Mouse (Mus musculus): ENCODE results near the gene Gm39566. TPM values are rescaled to one million over a fixed set of nuclear protein-coding genes. Genes with fewer than 3 reads are reported as not detected.

The Gm39566 gene
- total RNA-seq, 2 experiments from 2014 or later: not detected

DNA sequence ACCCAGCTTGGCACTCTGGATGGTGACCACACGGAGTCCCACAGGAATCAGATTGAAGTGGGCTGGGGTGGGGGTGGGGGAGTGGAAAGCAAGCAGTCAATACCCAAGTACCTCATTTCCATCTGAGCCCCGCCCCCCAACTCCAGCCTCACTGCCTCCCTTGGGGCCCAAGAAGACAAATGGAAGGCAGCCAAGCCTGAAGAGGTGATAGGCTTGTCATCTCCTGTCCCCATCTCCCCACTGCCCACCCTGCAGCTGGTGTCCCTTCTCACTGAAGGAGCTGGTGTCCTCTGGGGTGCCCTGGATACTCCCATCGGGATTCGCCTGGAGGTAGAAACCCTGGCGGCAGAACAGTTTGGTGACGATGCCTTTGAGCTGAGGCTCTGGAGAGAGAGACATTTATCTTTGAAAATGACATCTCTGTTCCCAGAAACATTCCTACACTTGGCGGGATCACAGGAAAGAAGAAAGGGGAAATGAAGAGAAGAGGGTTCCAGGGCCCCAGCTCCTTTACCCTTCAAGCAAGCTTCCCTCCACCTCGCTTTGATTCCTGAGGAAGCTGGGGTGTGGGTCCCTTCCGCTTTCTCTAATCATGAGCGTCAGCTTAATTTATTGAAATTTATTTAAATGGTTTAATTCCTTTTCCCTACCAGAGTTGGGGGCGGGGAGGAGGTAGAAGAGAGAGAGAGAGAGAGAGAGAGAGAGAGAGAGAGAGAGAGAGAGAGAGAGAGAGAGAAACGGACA, 15.5 kb downstream of the Gm39566 start:
- no peak for DNase-seq (ENCODE audit: low spot score in 2 of 2)

DNA sequence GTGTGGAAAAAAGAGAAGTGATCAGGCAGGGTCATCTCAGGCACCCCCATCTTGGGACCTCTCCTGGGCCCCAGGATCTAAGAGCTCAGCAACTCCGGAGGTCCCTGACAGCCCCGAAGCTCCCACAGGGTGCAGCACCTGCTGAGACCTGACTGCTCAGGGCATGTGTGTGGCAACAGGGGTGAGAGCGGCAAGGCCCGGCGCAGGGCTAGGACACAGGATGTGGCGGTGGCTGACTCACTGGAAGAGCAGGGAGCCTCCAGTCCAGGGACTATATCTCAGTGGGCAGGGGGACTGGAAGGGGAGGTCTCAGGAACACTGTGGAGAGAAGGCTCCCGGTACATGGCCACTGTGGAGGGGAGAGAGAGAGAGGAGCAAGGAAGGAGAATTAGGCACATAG, 17.2 kb downstream of the Gm39566 start:
- DNase-seq (ENCODE audit: low spot score in 2 of 2): no peak

DNA sequence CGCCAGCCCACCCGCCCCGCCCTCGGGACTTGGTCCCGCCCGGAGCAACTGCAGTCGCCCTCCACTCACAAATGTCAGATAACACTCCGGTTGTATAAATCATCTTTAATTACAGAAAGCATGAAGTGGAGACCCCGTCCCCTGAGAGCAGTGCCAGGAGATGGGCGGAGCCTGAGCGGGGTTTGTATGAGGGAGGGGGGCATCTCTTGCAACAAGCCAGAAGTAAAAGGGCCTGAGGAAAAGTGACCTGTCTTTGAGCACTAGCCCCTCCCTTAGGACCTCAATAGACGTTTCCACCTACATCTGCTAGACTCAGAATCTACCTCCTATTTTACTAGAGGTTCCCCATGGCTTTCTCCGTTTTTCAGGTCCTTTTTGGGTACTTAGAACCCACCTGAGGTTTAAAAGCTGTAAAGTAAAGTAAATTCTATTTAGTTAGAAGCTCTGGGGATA, 19.1 kb downstream of the Gm39566 start:
- no peak for DNase-seq (ENCODE audit: low spot score in 2 of 2)

DNA sequence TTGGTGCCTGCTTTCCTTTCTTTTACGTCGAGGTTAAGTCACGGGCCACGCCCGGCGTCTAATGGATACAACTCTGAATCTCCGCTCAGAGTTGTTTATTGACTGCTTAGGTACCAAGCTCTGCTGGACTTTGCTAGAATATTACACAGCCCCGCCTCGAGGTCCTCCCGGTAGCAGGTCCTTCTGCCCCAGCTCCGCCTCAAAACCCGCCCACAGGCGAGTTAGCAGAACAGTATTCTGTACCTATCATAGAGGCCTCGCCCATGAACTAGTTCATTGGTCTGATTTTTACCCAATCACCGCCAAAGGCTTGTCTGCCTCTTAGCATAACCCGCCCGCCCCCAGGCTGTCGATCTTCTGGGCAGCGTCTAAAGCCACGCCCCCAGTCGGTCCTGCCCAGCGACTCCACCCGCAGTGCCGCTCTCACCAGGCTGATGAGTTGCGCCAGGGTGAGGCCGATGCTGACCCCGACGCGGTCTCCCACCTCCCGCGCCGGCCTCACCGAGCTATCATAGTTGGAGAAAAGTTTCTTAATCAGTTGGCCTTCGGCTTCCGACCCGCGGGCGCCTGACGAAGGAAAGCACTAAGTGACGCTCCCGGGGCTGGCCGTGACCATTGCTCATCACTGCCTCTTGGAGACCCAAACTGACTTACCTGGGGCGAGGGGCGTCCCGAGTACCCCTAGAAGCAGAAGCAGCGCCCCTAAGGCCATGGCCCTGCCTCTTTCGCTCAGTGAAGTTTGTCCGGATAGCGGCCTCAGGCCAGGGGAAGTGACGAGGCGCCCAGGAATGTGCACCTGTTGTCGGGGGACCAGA, 19.7 kb downstream of the Gm39566 start, which contains the start of gene Chrnb1:
TSS of gene Chrnb1 (minus strand) at position 776 of the 815 bp plus-strand sequence.
- peak; percentile 77 to 83 for DNase-seq (ENCODE audit: low spot score in 2 of 2)

DNA sequence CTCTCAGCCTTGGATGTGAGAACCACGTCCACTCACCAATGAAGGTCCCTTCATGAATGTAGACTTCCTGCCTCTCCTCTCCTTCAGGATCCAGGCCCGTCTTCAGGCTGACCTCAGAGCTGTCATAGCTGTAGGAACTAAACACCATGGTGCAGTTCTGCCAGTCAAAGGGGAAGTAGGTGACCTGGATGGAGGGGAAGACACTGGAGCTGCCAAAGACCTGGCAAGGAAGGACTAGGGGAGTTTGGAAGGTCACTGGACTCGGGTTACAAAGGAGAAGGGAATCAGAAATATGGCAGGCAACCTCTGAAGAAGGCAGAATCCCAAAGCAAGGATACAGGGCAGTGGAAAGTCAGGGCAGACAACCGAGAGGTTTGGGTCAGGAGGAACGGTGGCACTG, 21.7 kb downstream of the Gm39566 start:
- DNase-seq (ENCODE audit: low spot score in 2 of 2): no peak

DNA sequence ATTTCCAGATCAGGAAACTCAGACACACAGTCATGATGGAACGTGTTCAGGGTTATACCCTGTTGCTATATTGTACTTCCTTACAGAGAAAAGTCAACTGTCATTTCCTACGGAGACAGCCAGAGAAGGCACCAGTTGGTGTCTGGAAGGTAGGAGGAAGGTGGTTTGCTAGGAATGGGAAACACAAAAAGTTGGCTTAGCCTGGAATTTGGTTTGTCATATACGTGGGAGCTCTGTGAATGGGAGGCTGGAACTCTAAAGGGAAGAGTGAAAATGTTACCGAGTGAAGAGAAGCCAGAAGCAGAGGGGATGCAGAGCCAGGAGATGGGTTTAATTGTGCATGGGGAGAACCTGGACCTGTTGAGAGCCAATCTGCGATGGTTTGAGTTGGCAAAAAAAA, 23.7 kb downstream of the Gm39566 start:
- no peak for DNase-seq (ENCODE audit: low spot score in 2 of 2)

DNA sequence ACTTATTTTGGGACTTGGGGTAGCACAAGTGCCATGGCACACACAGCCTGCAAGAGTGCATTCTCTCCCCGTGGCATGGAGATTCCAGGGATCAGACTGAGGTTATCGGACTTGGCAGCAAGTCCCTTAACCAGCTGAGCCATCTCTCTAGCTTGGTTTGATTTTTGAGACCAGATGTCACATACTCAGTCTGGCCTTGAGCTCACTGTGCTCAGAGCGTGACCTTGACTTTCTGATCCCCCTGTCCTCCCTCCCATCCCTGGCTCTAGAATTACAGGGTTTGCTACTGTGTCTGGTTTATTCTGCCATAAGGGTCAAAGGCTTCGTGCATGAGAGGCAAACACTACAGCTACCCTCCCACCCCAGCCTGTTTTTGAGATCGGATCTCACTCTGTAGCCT, 25.7 kb downstream of the Gm39566 start:
- no peak for DNase-seq (ENCODE audit: low spot score in 2 of 2)

DNA sequence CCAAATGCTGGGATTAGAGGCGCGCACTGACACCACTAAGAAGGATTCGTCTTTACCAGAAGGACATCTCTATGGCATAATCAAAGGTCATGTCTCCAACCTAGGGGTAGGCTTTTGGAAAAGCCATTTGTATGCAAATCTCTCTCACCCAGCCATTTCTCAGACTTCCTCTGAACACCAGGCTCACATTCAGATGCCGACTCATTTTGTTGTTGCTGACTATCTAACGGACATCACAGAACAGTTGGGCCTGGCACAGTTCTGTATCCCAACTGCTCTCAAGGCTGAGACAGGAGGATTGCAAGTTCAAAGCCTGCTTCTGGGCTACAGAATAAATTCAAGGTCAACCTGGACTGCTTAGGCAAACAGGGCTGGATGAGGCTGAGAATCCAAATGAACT, 27.8 kb downstream of the Gm39566 start:
- DNase-seq (ENCODE audit: low spot score in 2 of 2): no peak

DNA sequence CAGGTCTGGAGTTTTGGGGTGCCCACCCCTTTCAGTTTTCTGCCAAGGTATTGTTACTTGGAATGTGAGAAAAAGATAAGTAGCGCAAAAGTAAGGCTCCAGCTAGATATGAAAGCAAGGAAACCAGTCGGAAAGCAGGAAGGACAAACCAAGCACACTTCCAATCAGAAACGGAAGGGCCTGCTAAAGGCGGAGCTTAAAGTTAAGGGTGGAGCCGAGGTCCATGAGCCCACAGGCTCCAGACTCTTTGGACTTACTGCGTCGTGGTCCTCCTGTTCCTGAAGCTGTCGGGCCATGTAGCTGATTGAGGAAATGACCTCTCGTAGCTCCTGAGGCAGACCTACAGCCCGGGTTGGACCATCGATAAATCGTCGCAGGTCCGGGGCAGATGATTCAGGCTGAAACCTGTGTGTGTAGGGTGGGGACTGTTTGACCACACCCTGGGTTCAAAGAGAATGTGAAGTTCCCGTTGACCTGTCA, 30.3 kb downstream of the Gm39566 start:
- DNase-seq (ENCODE audit: low spot score in 2 of 2): no peak

DNA sequence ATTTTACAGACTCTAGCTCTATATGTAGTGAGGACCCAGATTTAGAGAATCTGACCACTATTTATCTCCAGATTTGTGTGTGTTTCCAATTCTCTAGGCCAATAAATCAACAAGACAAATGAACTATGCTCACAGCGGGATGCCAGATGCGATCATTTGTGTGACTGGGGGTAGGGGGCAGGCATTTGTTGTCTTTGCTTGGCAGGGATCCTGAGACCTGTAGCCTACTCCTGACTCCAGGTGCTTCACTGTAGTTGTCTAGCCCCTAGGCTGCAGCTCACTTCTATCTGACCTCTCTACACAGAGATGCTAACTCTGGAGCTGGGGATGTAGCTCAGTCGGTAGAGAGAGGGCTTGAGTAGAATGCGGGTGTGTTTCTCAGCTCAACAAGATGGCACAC, 33.3 kb downstream of the Gm39566 start:
- DNase-seq (ENCODE audit: low spot score in 2 of 2): no peak

DNA sequence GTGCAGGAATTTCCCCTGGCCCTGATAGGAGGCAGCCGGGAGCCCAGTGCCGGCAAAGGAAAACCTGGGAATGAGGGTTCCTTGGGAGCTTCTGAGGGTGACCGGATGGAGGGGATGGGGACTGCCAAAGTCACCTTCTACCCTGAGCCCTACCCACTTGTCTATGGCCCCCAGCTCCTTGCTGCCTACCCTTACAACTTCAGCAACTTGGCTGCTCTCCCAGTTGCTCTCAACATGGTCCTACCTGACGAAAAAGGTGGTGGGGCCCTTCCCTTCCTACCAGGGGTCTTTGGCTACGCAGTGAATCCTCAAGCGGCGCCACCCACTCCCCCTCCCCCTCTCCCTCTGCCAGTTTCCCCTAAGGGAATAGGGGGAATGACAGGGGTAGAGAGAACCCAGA, 36.1 kb downstream of the Gm39566 start:
- DNase-seq (ENCODE audit: low spot score in 2 of 2): no peak

DNA sequence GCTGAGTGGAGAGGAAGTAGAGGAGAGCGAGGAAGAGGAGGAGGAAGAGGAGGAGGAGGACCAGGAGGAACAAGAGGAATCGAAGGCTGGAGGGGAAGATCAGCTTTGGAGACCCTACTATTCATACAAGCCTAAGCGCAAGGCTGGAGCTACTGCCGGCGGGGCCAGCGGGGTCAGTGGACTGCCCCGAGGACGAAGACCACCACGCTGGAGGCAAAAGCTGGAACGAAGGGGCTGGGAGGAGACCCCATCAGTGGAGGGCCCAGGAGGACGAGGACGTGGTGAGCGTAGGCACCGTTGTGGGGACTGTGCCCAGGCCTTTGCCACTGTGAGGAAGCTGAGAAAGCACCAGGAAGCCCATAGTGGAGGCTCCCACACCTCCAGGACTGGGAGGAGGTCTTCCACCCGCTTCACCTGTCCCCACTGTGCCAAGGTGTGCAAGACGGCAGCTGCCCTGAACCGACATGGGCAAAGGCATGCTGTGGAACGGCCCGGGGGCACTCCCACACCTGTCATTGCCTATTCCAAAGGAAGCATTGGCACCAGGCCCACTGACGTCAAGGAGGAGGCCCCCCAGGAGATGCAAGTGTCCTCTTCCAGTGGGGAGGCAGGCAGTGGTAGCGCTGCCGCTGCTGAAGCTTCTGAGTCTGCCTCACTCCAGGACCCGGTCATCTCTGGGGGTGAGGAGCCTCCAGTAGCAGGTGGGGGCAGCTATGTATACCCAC, 36.7 kb downstream of the Gm39566 start:
- DNase-seq (ENCODE audit: low spot score in 2 of 2): no peak

DNA sequence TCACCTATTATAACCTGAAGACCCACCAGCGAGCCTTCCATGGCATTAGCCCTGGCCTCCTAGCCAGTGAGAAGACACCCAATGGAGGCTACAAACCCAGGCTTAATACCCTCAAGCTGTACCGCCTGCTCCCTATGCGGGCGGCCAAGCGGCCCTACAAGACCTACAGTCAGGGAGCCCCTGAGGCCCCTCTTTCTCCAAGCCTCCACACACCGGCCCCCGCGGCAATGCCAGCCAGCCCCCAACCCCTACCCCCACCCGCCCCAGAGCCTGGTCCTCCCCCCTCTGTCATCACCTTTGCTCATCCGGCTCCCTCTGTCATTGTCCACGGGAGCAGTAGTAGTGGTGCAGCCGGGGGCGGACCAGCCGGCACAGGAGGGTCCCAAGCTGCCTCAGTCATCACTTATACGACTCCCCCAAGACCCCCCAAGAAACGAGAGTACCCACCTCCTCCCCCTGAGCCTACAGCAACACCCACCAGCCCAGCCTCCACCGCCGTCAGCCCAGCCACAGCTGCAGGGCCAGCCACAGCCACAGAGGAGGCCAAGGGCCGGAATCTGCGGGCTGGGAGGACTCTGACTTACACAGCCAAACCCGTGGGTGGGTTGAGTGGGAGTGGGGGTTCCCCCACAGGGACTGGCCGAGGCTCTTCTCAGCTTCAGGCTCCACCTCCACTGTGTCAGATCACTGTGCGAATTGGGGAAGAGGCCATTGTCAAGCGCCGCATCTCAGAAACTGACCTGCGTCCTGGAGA, 37.4 kb downstream of the Gm39566 start:
- DNase-seq (ENCODE audit: low spot score in 2 of 2): no peak

DNA sequence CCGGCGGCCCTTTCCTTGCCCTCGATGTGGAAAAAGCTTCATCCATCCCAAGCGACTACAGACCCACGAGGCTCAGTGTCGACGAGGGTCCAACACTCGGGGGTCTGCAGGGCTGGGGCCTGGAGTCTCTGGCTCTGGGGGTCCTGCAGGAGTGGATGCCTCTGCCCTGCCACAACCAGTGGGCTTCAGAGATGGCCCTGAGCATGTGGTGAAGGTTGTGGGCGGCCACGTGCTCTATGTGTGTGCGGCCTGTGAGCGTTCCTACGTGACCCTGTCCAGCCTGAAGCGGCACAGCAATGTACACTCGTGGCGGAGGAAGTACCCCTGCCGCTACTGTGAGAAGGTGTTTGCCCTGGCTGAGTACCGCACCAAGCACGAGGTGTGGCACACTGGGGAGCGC, 38.6 kb downstream of the Gm39566 start:
- no peak for DNase-seq (ENCODE audit: low spot score in 2 of 2)

DNA sequence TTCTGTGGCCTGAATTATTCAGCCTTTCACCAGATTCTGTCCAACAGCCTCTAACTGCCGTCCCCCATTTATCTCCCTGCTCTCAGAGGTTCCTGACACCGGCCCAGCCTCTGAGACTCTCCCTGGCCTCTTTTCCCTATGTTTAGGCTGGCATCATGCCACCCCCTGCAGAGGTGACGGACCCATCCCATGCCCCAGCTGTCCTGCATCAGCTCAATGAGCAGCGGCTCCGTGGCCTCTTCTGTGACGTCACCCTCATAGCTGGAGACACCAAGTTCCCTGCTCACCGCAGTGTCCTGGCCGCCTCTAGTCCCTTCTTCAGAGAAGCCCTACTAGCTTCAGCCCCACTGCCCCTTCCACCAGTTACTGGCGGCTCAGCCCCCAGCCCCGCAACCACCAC, 39.4 kb downstream of the Gm39566 start:
- no peak for DNase-seq (ENCODE audit: low spot score in 2 of 2)

DNA sequence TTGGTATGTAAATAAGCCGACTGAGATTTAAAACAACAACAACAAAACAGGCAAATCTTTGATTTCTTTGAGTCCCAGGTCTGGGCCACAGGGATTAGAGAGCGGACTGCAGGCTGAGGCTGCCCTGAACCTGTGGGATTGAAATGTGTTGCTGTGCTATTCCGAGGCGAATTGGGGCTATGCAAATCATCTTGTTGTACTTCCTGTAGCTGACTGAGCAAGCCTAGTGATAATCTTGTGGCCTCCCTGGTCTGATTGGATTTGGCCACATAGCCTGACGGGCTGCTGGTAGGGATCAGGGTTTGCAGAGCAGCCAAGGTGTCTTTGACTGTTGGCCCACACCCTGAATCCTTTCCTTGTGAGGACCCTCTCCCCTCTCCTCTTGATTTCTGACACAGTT, 40.1 kb downstream of the Gm39566 start:
- no peak for DNase-seq (ENCODE audit: low spot score in 2 of 2)

DNA sequence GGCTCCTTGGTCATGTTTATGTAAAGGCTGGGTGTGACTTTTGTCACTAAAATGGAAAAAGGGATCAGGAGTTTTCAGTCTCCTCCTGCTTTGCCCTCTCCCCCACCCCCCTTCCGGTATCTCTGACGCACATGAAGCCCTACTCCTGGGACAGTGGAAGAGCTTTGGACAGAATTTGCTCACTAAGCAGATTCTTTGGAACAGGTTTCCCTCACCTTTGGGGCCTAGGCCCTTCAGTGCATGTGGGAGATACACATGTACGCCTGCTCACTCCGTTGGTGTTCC, 47.5 kb downstream of the Gm39566 start:
- no peak for DNase-seq (ENCODE audit: low spot score in 2 of 2)

DNA sequence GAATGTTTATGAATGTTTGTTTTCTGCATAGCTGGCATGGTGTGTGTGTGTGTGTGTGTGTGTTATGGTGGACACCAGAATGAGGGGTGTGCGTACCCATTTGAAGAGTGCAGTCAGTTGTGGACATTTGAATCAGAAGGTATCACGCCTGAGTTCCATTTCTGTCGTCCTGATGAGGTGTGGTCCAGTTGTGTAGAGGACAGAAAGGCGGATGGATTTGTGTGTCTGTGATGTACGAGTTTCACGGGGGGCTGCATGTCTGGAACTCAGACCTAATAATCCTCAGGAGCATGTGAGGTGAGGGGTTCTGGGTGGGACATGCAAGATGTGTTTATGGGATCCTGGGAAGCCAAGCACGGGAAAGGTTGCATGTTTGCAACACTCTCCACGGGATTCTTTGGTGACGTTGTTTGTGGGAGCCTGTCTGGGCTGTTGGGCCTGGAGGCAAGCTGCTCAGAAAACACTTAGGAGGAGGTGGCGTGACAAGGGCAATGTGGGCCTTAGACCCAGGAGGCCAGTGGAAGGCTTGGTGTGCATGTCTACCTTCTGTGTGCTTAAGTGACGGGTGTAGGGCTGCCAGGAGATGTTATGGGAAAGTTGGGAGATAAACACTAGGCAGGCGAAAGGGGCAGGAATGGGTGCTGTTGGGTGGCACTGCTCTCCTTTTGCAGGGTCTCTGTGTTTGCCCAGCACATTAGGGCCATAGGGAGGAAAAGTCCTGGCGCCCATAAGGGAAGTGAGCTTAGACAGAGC, 48.0 kb downstream of the Gm39566 start:
- DNase-seq (ENCODE audit: low spot score in 2 of 2): no peak

DNA sequence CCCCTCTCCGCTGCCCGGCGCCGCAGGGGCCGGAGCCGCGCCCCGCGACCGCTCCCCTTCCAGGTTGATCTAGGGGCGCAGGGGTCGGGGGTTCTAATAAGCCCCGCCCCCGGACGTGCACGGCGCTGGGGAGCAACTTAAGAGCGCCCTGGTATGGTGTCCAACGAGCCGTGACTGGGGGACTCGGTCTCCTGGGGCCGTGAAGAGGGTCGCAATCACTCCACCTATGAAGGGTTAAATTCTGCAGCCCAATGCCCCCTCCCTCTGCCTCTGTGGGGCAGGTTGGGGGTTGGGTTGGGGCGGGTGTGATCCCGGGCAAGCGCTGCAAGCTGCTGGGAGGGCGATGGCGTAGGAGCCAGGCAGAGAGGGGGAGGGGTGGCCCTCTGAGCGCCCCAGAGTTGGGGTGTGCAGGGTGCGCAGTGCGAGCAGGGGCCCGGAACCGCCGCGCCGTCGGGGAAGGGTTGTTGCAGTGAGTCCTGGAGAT, 48.9 kb downstream of the Gm39566 start:
- DNase-seq (ENCODE audit: low spot score in 2 of 2): peak; percentile 61 to 77
